Mouse (Mus musculus): ENCODE measurements around the gene Kncn.
A peak's percentile ranks its signal among the peaks of the same experiment; 100 is the strongest.

The Kncn gene

DNA sequence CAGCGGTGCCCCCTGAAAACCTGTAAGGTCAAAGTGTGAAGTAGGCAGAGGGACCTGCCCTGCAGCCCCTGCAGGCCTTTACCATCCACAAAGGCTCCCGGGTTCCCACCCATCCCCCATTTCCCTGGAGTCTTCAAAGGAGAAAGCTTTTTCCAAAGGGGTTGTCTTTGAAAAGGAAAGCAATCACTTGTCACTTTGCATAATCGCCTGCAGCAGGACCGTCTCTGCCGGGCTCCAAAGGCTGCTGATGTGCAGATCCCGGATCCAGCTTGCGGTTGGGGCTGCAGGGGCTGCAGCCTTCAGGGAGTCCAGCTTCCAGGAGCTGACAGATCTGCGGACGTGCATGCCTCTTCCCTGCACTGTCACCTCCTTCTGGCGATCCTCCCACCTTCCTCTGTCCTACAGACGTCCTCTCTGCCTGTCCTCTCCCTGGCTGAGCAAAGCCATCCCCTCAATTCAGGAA, 6.0 kb upstream of the Kncn start:
- peak; percentile 55; the same call in 1 of the 2 replicates for ATAC-seq (ENCODE audit: low TSS enrichment)

DNA sequence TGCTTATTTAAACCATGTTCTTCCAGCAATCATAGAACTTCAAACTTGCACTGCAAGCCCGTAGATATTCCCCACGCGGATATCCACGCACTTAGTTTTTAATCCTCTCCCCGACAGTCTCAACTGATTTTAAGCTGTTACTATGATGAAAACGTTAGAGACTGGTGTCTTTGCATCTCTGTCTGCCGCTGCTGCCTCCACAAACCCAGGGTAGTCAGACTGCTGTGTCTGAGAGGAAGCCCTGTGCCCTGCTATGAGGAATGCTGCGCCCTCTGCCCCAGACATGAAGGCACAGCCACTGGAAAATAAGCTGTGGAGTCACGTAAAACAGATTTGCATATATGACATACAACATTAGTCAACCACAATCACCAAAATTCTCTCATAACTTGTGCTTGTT, 5.4 kb upstream of the Kncn start:
- ATAC-seq (ENCODE audit: low TSS enrichment), result no peak

GRCm38 (mm10) chr4:115881183-115881582, 3.0 kb upstream of the Kncn start:
- no peak for ATAC-seq (ENCODE audit: low TSS enrichment)

- ATAC-seq (ENCODE audit: low TSS enrichment), result no peak
These were observed 2.0 kb upstream of the Kncn start for GRCm38 (mm10) chr4:115882195-115882594.

DNA sequence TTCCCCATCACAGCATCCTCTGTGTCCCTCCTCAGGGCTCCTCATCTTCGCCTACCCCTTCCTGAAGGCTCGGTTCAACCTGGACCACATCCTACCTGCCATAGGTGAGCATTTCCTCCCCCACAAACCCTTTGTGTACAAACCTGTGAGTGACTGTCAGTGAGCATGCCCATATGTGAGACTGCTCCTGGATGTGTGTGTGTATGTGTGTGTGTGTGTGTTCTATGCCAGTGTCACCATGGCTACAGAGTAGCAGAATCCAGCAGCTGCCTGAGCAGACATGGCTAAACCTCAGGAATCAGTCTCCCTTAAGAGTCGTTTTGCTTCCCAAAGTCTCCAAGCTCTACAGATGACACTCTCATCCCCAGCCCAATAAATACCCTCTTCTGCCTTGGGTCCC, 1.6 kb downstream of the Kncn start:
- peak; percentile 59; the same call in 1 of the 2 replicates for ATAC-seq (ENCODE audit: low TSS enrichment)

DNA sequence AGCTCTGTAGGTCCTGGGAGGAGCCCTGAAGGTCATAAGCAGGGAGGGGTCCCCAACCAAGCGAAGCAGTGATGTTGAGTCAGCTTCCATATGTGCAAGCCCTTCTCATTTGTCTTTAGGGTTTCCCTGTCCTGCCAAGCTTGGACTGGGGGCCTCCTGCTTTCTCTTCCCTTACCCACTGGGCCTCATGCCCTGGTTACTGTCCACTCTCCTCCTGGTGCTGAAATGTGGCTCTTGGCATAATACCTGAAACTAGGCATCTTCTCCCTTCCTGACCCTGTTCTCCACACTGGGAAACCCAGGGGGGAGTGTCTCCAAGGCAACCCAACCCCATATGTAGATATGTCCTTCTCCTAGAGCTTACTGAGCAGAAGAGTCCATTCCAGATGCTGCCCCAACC, 2.7 kb downstream of the Kncn start:
- ATAC-seq (ENCODE audit: low TSS enrichment), result no peak

DNA sequence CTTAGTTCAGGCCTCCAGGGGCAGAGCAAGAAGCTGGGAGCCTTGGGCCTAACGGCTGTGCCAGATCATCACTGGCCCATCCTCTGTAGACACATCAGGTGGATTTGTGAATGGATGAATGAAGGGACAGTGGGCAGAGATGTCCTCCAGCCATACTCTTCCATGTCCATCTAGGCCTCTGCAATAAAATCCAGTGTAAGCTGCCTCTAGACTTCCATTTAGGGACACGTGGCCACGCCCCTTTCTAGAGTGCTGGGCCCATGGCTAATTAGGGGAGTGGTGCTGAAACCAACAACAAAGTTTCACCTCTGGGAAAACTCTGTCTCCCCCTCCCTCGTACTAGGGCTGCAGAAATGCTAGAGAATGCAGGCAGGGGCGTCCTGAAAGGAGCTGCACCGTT, 5.9 kb downstream of the Kncn start:
- ATAC-seq (ENCODE audit: low TSS enrichment), result no peak

GRCm38 (mm10) chr4:115890553-115890952, 6.4 kb downstream of the Kncn start, which contains the start of gene 6430628N08Rik:
6430628N08Rik (plus strand) TSS chr4:115890665.
- ATAC-seq (ENCODE audit: low TSS enrichment), result no peak

DNA sequence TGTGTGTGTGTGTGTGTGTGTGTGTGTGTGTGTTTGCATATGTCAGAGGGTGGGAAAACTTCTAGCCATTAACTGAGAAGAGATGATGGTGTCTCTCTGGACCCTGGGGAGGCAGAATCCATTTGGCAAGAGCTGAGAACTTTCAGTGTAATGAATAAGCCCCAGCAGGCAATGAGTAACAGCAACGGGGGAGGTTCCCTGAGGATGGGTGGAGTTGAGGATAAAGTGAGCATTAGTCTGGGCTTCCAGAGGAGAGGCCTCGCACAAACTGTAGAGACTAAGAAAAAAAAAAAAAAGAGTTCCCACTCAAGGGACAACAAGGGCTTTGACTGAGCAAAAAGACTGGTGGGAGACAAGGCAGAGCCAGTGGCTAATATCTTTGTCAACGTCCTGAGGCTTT, 10.1 kb downstream of the Kncn start:
- ATAC-seq (ENCODE audit: low TSS enrichment), result no peak; the same call in 1 of the 2 replicates

DNA sequence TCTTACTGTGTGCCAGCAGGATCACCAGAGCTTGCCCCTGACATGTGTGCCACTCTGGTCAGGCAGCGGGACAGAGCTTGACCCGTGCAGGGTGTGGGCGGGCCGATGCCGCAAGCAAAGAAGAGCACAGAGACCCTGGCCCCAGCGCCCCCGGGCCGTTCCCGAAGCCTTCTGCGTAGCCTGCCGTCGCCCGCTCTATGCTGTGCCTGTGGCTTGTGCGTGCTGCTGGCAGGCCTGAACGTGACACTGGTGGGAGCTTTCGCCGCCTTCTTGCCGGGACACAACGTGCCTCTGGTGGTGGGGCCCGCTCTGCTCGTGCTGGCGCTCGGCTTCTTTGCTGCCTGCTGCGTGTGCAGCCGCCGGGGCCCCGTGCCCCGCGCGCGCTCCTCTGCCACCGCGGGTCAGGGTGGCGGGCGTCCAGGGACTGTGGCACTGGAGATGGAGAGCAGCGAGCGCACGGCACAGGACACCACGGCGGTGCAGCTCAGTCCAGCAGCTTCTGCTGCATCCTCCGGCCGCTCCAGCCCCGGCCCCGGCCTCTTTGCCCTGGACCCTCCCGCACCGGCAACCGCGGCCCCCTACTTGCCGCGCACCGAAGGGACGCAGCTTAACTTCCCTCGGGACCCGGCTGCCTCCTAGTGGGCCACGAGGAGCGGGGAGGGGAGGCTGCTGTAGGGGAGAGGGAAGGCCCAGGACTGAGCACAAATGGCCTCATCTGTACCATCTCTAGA, 13.9 kb downstream of the Kncn start:
- ATAC-seq (ENCODE audit: low TSS enrichment), result peak; percentile 71

GRCm38 (mm10) chr4:115902816-115903215, 18.6 kb downstream of the Kncn start:
- peak; percentile 80 for ATAC-seq (ENCODE audit: low TSS enrichment)

- no peak for ATAC-seq (ENCODE audit: low TSS enrichment)
These were observed 20.2 kb downstream of the Kncn start for GRCm38 (mm10) chr4:115904375-115904774.

DNA sequence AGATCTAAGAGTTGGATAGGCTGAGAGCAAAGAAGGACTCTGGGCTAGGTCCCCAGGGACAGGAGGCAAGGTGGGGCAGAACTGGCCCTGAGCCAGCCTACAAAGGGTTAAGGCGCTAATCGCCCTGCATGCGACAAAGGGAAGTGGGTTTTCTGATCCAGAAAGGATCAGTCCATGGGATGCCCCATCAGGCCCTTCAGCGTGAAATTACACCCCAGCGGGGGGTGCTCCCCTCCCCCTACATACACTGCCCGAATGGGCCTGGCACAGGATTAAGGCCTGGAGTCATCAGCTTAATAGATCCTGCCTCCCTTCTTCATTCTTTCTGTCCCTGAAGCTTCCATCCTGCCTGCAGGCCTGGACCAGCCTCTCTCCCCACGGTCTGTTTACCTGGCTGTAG, 21.5 kb downstream of the Kncn start:
- no peak for ATAC-seq (ENCODE audit: low TSS enrichment)

- no peak for ATAC-seq (ENCODE audit: low TSS enrichment)
These were observed 22.6 kb downstream of the Kncn start for GRCm38 (mm10) chr4:115906791-115907190.

DNA sequence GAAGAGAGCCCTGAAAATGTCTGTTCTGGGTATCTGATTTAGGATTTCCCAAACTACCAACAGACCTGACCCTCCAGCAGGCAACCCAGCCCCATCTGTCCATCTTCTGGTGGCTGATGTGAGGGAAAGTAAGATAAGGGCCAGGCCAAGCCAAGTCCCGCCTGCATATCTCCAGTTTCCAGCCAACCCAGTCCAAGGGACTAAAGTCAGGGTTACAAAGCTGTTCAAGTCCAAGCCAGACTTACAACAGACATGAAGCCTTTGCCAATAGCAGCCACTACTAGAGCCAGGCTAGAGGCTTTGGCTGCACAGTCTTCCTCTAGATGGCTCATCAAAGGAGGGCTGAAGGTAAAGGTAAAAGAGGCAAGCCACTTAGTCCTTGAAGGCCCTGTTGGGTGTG, 23.8 kb downstream of the Kncn start:
- ATAC-seq (ENCODE audit: low TSS enrichment), result no peak

- ATAC-seq (ENCODE audit: low TSS enrichment), result peak; percentile 38; the same call in 1 of the 2 replicates
These were observed 24.4 kb downstream of the Kncn start for GRCm38 (mm10) chr4:115908641-115909040.

DNA sequence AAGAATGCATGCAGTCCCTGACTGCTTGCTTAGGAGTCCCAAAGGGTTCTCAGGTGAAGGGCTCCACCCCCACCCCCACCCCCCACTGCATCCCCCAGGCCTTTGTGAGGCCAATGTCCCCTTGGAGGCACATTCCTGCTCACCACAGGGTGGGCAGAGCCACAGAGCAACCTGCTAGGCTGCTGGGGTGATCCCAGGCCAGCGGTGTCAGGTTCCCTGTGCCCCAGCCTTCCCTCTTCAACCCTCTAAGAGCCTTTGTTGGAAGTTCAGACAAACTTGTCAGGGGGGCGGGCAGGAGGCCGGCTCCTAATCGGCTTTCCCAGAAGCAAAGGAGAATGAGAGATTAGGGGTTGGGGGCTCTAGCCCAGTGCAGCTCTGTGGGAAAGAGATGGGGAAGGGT, 27.4 kb downstream of the Kncn start:
- ATAC-seq (ENCODE audit: low TSS enrichment), result no peak

GRCm38 (mm10) chr4:115919911-115920310, 35.7 kb downstream of the Kncn start:
- ATAC-seq (ENCODE audit: low TSS enrichment), result no peak

- ATAC-seq (ENCODE audit: low TSS enrichment), result no peak
These were observed 38.5 kb downstream of the Kncn start for GRCm38 (mm10) chr4:115922688-115923087.

- ATAC-seq (ENCODE audit: low TSS enrichment), result no peak; the same call in 1 of the 2 replicates
These were observed 39.2 kb downstream of the Kncn start for GRCm38 (mm10) chr4:115923262-115923880.

DNA sequence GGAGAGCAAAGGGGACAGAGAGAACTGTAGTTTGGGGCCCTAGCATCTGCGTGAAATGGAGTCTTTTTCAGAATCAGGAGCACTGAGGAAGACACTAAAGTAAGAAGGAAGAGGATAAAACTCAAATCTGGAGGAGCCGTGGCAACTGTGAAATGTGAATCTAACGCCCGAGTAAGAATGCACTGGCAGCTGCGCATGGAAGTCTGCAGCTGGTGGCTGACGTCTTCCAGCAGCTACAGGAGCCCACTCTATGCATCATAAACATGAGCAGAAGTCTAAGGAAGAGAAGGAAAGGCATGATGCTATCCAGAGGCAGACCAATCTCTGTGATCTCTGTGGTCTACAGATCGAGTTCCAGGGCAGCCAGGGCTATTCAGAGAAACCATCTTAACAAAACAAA, 43.4 kb downstream of the Kncn start:
- no peak for ATAC-seq (ENCODE audit: low TSS enrichment)

- ATAC-seq (ENCODE audit: low TSS enrichment), result no peak
These were observed 47.4 kb downstream of the Kncn start for GRCm38 (mm10) chr4:115931556-115932088.
